Mouse (Mus musculus) gastrocnemius, postnatal 14 days (tissue): ENCODE results near the gene 4933427D14Rik. TPM values are rescaled to one million over a fixed set of nuclear protein-coding genes. Genes with fewer than 3 reads are reported as not detected.
A peak's percentile ranks its signal among the peaks of the same experiment; 100 is the strongest.

Source experiments
- DNase-seq: peaks from one replicate; pipeline ENCODE4 v3.0.0; 2021; ENCODE audit warnings: mixed read lengths
- intact Hi-C: fragments of 180-260 bp; cut with DNase I; formaldehyde crosslinking; loops from one replicate; pipeline ENCODE4 v1.15.1; 2025; ENCODE audit warnings: low total_unique reads
- long read RNA-seq, 2 experiments: library from polyadenylated mRNA; stranded (forward); transcript quantifications; one replicate each; pipeline ENCODE4 v2.0.0; 2021
- total RNA-seq, 2 experiments: library from RNA; stranded (reverse); gene quantifications; 2 replicates each; pipeline ENCODE4 v1.2.3; 2021

4933427D14Rik gene
- total RNA-seq, result 1 to 10 TPM; 1.7 to 2.2 TPM
- long read RNA-seq, experiment 1, partial matches to known transcripts, result 0 of 1 reads
- long read RNA-seq, experiment 1, other reads (novel, unspliced or antisense), result 1 of 1 reads
- long read RNA-seq, experiment 2, partial matches to known transcripts, result 0 of 1 reads
- long read RNA-seq, experiment 2, other reads (novel, unspliced or antisense), result 1 of 1 reads

- peak; percentile 85 for DNase-seq
- intact Hi-C loops, result no loop called here
Observed at GRCm38 (mm10) chr11:72207204-72207833, at the start of gene 4933427D14Rik, which contains the start of gene Txndc17. Gene 4933427D14Rik, minus strand, starts transcription at chr11:72207459. Gene Txndc17, plus strand, starts transcription at chr11:72207547.

GRCm38 (mm10) chr11:72256441-72256840, 49.2 kb upstream of the 4933427D14Rik start:
- intact Hi-C loops, result no loop called here
- no peak for DNase-seq

- intact Hi-C loops, result no loop called here
- no peak for DNase-seq
Observed at GRCm38 (mm10) chr11:72255629-72256028, 48.4 kb upstream of the 4933427D14Rik start.

GRCm38 (mm10) chr11:72245196-72245753, 38.0 kb upstream of the 4933427D14Rik start:
- intact Hi-C loops, result no loop called here
- DNase-seq, result no peak

GRCm38 (mm10) chr11:72240062-72240860, 33.0 kb upstream of the 4933427D14Rik start:
- intact Hi-C loops, result no loop called here
- no peak for DNase-seq

GRCm38 (mm10) chr11:72234013-72234412, 26.8 kb upstream of the 4933427D14Rik start:
- peak; percentile 78 for DNase-seq
- intact Hi-C loops, result no loop called here

- intact Hi-C loops, result no loop called here
Observed at GRCm38 (mm10) chr11:72232991-72233390, 25.7 kb upstream of the 4933427D14Rik start.

GRCm38 (mm10) chr11:72232068-72232467, 24.8 kb upstream of the 4933427D14Rik start:
- no peak for DNase-seq
- intact Hi-C loops, result no loop called here

More at GRCm38 (mm10) chr11:72232991-72233390, 25.7 kb upstream of the 4933427D14Rik start:
- DNase-seq, result no peak

- intact Hi-C loops, result loop anchor here (2.0 to 10.0 kb wide), 4 partner anchors 36 to 326 kb away; partner anchors contain the start of gene Spns3
Observed at GRCm38 (mm10) chr11:72228513-72228912, 21.3 kb upstream of the 4933427D14Rik start.

GRCm38 (mm10) chr11:72226901-72227300, 19.6 kb upstream of the 4933427D14Rik start:
- intact Hi-C loops, result loop anchor here (5.0 to 10.0 kb wide), 3 partner anchors 115 to 328 kb away; partner anchors contain the start of gene Spns3
- no peak for DNase-seq

More at GRCm38 (mm10) chr11:72228513-72228912, 21.3 kb upstream of the 4933427D14Rik start:
- DNase-seq, result no peak

GRCm38 (mm10) chr11:72226020-72226791, 18.9 kb upstream of the 4933427D14Rik start:
- intact Hi-C loops, result loop anchor here (5.0 to 10.0 kb wide), 3 partner anchors 116 to 329 kb away; partner anchors contain the start of gene Spns3
- no peak for DNase-seq

GRCm38 (mm10) chr11:72224865-72225264, 17.6 kb upstream of the 4933427D14Rik start:
- intact Hi-C loops, result loop anchor here (5.0 to 10.0 kb wide), 3 partner anchors 117 to 330 kb away; partner anchors contain the start of gene Spns3
- peak; percentile 71 for DNase-seq

- intact Hi-C loops, result loop anchor here (10.0 kb wide), 1 partner anchor 331 kb away; the partner anchor contains the start of gene Spns3
- DNase-seq, result no peak
Observed at GRCm38 (mm10) chr11:72223414-72223813, 16.2 kb upstream of the 4933427D14Rik start.

GRCm38 (mm10) chr11:72221278-72221677, 14.0 kb upstream of the 4933427D14Rik start:
- peak; percentile 74 for DNase-seq
- intact Hi-C loops, result loop anchor here (10.0 kb wide), 1 partner anchor 334 kb away; the partner anchor contains the start of gene Spns3

GRCm38 (mm10) chr11:72217116-72217515, 9.9 kb upstream of the 4933427D14Rik start:
- intact Hi-C loops, result loop anchor here (10.0 kb wide), 1 partner anchor 1232 kb away; the partner anchor contains the start of gene C1qbp
- no peak for DNase-seq

- intact Hi-C loops, result loop anchor here (10.0 kb wide), 1 partner anchor 1231 kb away; the partner anchor contains the start of gene C1qbp
- peak; percentile 77 for DNase-seq
Observed at GRCm38 (mm10) chr11:72215410-72215797, 8.1 kb upstream of the 4933427D14Rik start, which contains the start of gene Med31. Gene Med31, minus strand, starts transcription at chr11:72215592.

- peak; percentile 95 for DNase-seq
- intact Hi-C loops, result loop anchor here (10.0 kb wide), 1 partner anchor 1230 kb away; the partner anchor contains the start of gene C1qbp
Observed at GRCm38 (mm10) chr11:72214591-72215409, 7.5 kb upstream of the 4933427D14Rik start.
